Mouse (Mus musculus) erythroblast, embryonic 14.5 days (primary cell): ENCODE results near the gene Dkkl1.

Experiments
- GATA1 ChIP-seq: IDR thresholded peaks from 2 replicates; pipeline ENCODE4 v1.6.1; 2012; ENCODE audit warnings: low read length, inconsistent platforms, mixed read lengths
- TAL1 ChIP-seq: IDR thresholded peaks from 3 replicates; pipeline ENCODE4 v1.6.1; 2012; ENCODE audit warnings: low read length, inconsistent platforms, mixed read lengths

DNA sequence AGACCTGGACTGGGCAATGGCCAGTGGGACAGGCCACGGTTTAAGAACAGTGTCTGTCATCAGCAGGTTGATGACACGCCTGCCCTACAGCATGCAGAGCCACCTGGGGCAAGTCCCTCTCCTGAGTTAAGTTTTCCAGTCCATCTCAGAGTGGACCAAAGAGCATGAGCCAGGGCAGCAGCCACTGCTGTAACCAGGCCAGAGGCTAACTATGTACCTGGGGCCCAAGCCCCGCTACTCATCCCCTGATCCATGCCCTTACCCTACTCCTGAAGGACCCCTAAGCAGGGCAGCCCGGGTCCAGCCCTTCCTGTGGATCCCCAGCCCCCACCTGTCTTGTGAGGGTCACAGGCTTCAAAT is 15.8 kb downstream of the Dkkl1 start:
- TF ChIP-seq GATA1 (no peak), TAL1 (no peak)
